Mouse (Mus musculus) T-helper 17 cell (primary cell): ENCODE measurements around the gene Plekha8.

Experiments used
- in situ Hi-C, 2 experiments: fragments of 300-600 bp; cut with MboI, MseI; formaldehyde crosslinking; loops; 1 replicate in 1 of 2; 2 replicates in 1 of 2; pipeline ENCODE4 v1.15.1; 2025; ENCODE audit warnings: high pct_unique_total_duplicates in 2 of 2

Gene Plekha8

GRCm38 (mm10) chr6:54586175-54586574, 8.7 kb upstream of the Plekha8 start:
- in situ Hi-C loops = loop anchor here in 1 of 2 experiments (10.0 kb wide), 1 partner anchor 579 kb away; no protein-coding TSS in a partner anchor

GRCm38 (mm10) chr6:54586911-54587310, 8.0 kb upstream of the Plekha8 start:
- in situ Hi-C loops = loop anchor here in 1 of 2 experiments (10.0 kb wide), 1 partner anchor 578 kb away; no protein-coding TSS in a partner anchor

- in situ Hi-C loops = loop anchor here in 1 of 2 experiments (10.0 kb wide), 1 partner anchor 577 kb away; no protein-coding TSS in a partner anchor
These were observed 7.2 kb upstream of the Plekha8 start for GRCm38 (mm10) chr6:54587683-54588082.

- in situ Hi-C loops = loop anchor here in 1 of 2 experiments (10.0 kb wide), 1 partner anchor 577 kb away; no protein-coding TSS in a partner anchor
These were observed 6.7 kb upstream of the Plekha8 start for GRCm38 (mm10) chr6:54588212-54588611.

- in situ Hi-C loops = loop anchor here in 1 of 2 experiments (10.0 kb wide), 1 partner anchor 94 kb away; the partner anchor contains the start of gene Mturn
These were observed 4.2 kb upstream of the Plekha8 start for GRCm38 (mm10) chr6:54590691-54591090.

GRCm38 (mm10) chr6:54591778-54592177, 3.1 kb upstream of the Plekha8 start:
- in situ Hi-C loops = loop anchor here in 1 of 2 experiments (10.0 kb wide), 1 partner anchor 93 kb away; the partner anchor contains the start of gene Mturn

- in situ Hi-C loops = loop anchor here in 1 of 2 experiments (10.0 kb wide), 1 partner anchor 92 kb away; the partner anchor contains the start of gene Mturn
These were observed 1.9 kb upstream of the Plekha8 start for GRCm38 (mm10) chr6:54592938-54593535.

GRCm38 (mm10) chr6:54593766-54594468, 994 bp upstream of the Plekha8 start:
- in situ Hi-C loops = loop anchor here in 1 of 2 experiments (10.0 kb wide), 1 partner anchor 91 kb away; the partner anchor contains the start of gene Mturn

- in situ Hi-C loops = loop anchor here in 1 of 2 experiments (10.0 kb wide), 1 partner anchor 89 kb away; the partner anchor contains the start of gene Mturn
These were observed 493 bp downstream of the Plekha8 start for GRCm38 (mm10) chr6:54595330-54595878.

GRCm38 (mm10) chr6:54597208-54597607, 2.3 kb downstream of the Plekha8 start, which contains the start of gene Fkbp14:
Gene Fkbp14, minus strand, starts transcription at chr6:54597308.
- in situ Hi-C loops = loop anchor here in 1 of 2 experiments (10.0 kb wide), 1 partner anchor 88 kb away; the partner anchor contains the start of gene Mturn

- in situ Hi-C loops = loop anchor here in 1 of 2 experiments (10.0 kb wide), 1 partner anchor 87 kb away; the partner anchor contains the start of gene Mturn
These were observed 2.8 kb downstream of the Plekha8 start for GRCm38 (mm10) chr6:54597711-54598110.

GRCm38 (mm10) chr6:54600681-54601347, 5.9 kb downstream of the Plekha8 start:
- in situ Hi-C loops = no loop called here

- in situ Hi-C loops = no loop called here
These were observed 8.0 kb downstream of the Plekha8 start for GRCm38 (mm10) chr6:54602891-54603290.

GRCm38 (mm10) chr6:54604001-54604715, 9.2 kb downstream of the Plekha8 start:
- in situ Hi-C loops = no loop called here

- in situ Hi-C loops = no loop called here
These were observed 11.3 kb downstream of the Plekha8 start for GRCm38 (mm10) chr6:54606241-54606640.

GRCm38 (mm10) chr6:54617363-54617762, 22.5 kb downstream of the Plekha8 start:
- in situ Hi-C loops = no loop called here

- in situ Hi-C loops = no loop called here
These were observed 24.6 kb downstream of the Plekha8 start for GRCm38 (mm10) chr6:54619530-54619929.

- in situ Hi-C loops = no loop called here
These were observed 25.4 kb downstream of the Plekha8 start for GRCm38 (mm10) chr6:54620357-54620756.

- in situ Hi-C loops = no loop called here
These were observed 33.5 kb downstream of the Plekha8 start for GRCm38 (mm10) chr6:54628381-54628780.

GRCm38 (mm10) chr6:54629734-54630133, 34.8 kb downstream of the Plekha8 start:
- in situ Hi-C loops = no loop called here
